Mouse (Mus musculus) lung, embryonic 16.5 days (tissue): ENCODE measurements around the gene Lrfn4. TPM values are rescaled to one million over a fixed set of nuclear protein-coding genes. Genes with fewer than 3 reads are reported as not detected.

Experiments used
- ATAC-seq: fragments of 200-750 bp; cut with Nextera tagmentation; 2 replicates; pipeline ENCODE4 v1.8.0; 2017; ENCODE audit warnings: low read depth, mild to moderate bottlenecking, moderate library complexity
- H3K27ac ChIP-seq: fragments of 300-500 bp; sonication (generic); 2 replicates; pipeline ENCODE4 v1.5.1; 2014; ENCODE audit warnings: mild to moderate bottlenecking, control low read depth, low read length
- H3K27me3 ChIP-seq: fragments of 300-500 bp; sonication (generic); 2 replicates; pipeline ENCODE4 v1.6.1; 2014; ENCODE audit warnings: low read depth, low read length, mixed read lengths; ENCODE audit not compliant: control insufficient read depth, insufficient read depth
- H3K36me3 ChIP-seq: fragments of 300-500 bp; sonication (generic); 2 replicates; pipeline ENCODE4 v1.6.1; 2014; ENCODE audit warnings: low read length; ENCODE audit not compliant: control insufficient read depth, insufficient read depth
- H3K4me1 ChIP-seq: fragments of 300-500 bp; sonication (generic); replicated peaks from 2 replicates; pipeline ENCODE4 v1.6.1; 2014; ENCODE audit warnings: low read length, mixed read lengths; ENCODE audit not compliant: control insufficient read depth, insufficient read depth
- H3K4me2 ChIP-seq: fragments of 300-500 bp; sonication (generic); 2 replicates; pipeline ENCODE4 v1.6.1; 2014; ENCODE audit warnings: low read depth, low read length, control low read depth
- H3K4me3 ChIP-seq: fragments of 300-500 bp; sonication (generic); 2 replicates; pipeline ENCODE4 v1.5.1; 2014; ENCODE audit warnings: mild to moderate bottlenecking, low read length, control low read depth
- H3K9ac ChIP-seq: fragments of 300-500 bp; sonication (generic); 2 replicates; pipeline ENCODE4 v1.6.1; 2014; ENCODE audit warnings: low read length, control low read depth
- H3K9me3 ChIP-seq: fragments of 300-500 bp; sonication (generic); 2 replicates; pipeline ENCODE4 v1.6.1; 2016; ENCODE audit warnings: low read length; ENCODE audit not compliant: control insufficient read depth
- WGBS: fragments of 180-500 bp; shearing (Covaris S2); extraction: QIAGEN DNeasy Blood & Tissue Kit; methylation state at CpG from one replicate; pipeline ENCODE4 v1.1.7; 2014; 5-methylcytosine and 5-hydroxymethylcytosine counted together
- polyA plus RNA-seq: library from polyadenylated mRNA; unstranded; fragments of >200 nt; fragmentation: Nextera tagmentation; extraction: Ambion mirVana; gene quantifications from 2 replicates; pipeline ENCODE4 v1.2.1, GENCODE M21; 2015

Lrfn4 gene
- polyA plus RNA-seq, 1 experiment from 2014 or later = 4.1 TPM

DNA sequence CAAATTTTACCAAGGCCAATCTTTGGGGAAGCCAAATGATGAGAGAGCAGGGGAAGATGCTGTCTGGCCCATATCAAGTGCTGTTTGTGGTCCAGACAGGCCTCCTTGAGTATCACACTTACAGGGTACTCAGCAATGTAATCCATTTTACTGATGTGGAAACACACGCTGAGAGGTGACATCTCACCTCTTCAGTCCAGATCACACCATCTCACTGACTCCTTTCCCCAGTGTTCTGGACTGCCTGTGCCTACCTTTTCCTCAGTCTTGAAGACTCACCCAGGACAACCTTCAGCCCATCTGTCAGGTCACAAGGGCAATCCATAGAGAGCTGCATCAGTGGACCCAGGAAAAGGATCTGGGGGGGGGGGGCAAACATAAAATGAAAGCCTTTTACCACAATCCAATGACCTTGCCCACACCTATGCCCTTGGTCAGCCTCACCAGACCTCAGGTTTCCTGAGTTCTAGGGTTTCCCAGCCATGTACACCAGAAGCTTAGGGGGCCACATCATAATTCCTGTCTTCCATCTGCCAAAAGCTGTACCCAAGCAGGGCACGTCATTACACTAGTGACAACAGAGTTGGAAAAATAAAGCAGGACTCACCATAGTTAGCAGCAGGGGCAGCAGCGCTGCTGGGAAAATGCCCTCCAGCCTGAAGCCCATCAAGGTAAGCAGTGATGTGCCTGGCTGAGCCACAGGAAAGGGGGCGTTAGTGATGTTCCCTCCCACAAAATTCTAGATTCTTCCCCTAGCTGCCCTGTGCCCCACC lies 9.1 kb upstream of the Lrfn4 start:
- H3K9me3 ChIP-seq = no peaks in the 10 kb centered on the region
- ATAC-seq = no peak
- no peaks in the 10 kb centered on the region for H3K27me3 ChIP-seq
- WGBS = 14% methylated on average over 4 of the region's 4 CpGs
- peak overlapping the region; percentile 87 for H3K4me2 ChIP-seq
- H3K36me3 ChIP-seq = peaks cover 6% of the 10 kb centered on the region; the same call in 1 of the 2 replicates
- peak overlapping the region; percentile 85 for H3K27ac ChIP-seq
- H3K4me1 ChIP-seq = peaks cover 18% of the 10 kb centered on the region
- H3K9ac ChIP-seq = peak overlapping the region; percentile 98
- peak overlapping the region; percentile 95 for H3K4me3 ChIP-seq

DNA sequence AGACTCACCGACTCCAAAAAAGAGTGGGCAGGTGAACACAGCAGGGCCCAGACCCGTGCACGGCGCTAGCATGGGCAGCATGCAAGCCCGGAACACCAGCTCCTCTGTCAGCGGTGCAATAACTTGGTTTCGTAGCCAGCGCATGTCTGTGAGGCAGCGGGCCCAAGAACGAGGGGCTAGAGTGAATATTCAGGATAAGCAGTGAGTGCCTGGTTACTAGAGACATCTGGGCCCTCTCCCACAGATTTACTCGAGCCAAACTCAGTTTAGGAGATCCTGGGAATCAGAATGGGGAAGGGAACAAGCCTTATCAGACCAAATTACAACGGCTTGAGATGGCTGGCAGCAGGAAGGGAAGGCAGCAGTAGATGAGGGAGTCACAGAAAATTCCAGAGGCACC lies 8.5 kb upstream of the Lrfn4 start:
- Histone ChIP-seq H3K36me3 (peaks cover 6% of the 10 kb centered on the region; the same call in 1 of the 2 replicates), H3K27ac (no peak overlapping the region), H3K9ac (no peak overlapping the region; the same call in 1 of the 2 replicates), H3K4me2 (no peak overlapping the region), H3K4me1 (peaks cover 18% of the 10 kb centered on the region), H3K4me3 (no peak overlapping the region), H3K27me3 (no peaks in the 10 kb centered on the region), H3K9me3 (no peaks in the 10 kb centered on the region)
- WGBS = 91% methylated on average over 12 of the region's 12 CpGs
- ATAC-seq = no peak

DNA sequence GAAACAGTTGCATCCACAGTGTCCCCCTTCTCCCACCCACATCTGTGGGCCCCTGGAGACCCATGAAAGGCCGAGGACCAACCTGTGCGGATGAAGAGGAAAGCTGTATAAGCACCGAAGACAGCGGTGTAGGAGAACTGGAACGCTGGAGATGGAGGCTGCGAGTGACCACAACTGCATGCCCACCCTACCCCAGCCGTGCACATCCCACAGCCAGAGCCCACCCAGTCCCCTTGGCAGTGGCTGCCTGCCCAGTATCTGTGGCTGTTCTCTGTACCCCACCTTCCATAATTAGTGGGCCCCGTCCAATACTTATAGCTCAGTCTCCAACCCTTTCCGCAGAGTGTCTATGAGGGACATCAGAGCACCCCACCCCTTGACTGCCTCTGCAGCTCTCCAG lies 8.0 kb upstream of the Lrfn4 start:
- ATAC-seq = no peak
- 93% methylated on average over 9 of the region's 9 CpGs for WGBS
- Histone ChIP-seq H3K4me2 (no peak overlapping the region), H3K27ac (no peak overlapping the region), H3K27me3 (no peaks in the 10 kb centered on the region), H3K9ac (no peak overlapping the region), H3K9me3 (no peaks in the 10 kb centered on the region), H3K4me1 (peaks cover 18% of the 10 kb centered on the region), H3K4me3 (no peak overlapping the region), H3K36me3 (peaks cover 6% of the 10 kb centered on the region; the same call in 1 of the 2 replicates)

DNA sequence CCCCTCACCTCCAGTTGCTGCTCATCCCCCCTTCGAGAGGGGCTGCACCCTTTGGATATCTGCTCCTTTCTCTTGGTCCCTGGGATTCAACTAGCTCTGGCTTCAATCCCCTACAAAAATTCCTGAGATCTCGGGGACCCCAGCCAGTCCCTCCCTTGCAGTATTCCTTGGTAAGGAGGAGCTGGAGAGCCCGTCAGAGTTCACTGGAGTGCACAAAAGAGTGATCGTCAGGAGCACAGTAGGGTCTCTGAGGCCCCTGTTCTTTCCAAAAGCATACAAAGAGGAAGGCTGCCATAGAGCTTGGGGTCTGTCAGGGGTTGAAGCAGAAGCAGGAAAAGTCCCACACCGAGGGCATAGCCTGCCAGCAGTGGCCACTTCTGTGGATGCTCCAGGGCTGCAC lies 7.3 kb upstream of the Lrfn4 start:
- WGBS = 84% methylated on average over 5 of the region's 5 CpGs
- Histone ChIP-seq H3K27me3 (no peaks in the 10 kb centered on the region), H3K4me3 (no peak overlapping the region), H3K27ac (no peak overlapping the region), H3K9ac (no peak overlapping the region), H3K36me3 (peaks cover 6% of the 10 kb centered on the region; the same call in 1 of the 2 replicates), H3K9me3 (no peaks in the 10 kb centered on the region), H3K4me2 (no peak overlapping the region), H3K4me1 (peaks cover 18% of the 10 kb centered on the region)
- ATAC-seq = no peak

DNA sequence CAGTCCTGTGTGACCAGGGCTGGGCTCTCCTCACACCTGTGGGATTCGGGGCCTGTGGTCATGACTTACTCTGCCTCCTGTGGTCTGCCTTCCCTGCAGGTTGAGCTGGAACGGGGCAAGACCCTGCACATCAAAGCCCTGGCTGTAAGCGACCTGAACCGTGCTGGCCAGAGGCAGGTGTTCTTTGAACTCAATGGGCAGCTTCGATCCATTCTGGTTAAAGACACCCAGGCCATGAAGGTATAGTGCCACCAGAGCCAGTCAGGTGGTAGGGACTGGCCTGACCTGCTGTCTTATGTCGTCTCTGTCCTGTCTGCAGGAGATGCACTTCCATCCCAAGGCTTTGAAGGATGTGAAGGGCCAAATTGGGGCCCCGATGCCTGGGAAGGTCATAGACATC lies 5.3 kb upstream of the Lrfn4 start:
- Histone ChIP-seq H3K9me3 (no peaks in the 10 kb centered on the region), H3K4me1 (peaks cover 15% of the 10 kb centered on the region), H3K27me3 (no peaks in the 10 kb centered on the region), H3K27ac (no peak overlapping the region), H3K9ac (no peak overlapping the region), H3K4me2 (no peak overlapping the region), H3K36me3 (peaks cover 6% of the 10 kb centered on the region; the same call in 1 of the 2 replicates), H3K4me3 (no peak overlapping the region)
- WGBS = 83% methylated on average over 7 of the region's 7 CpGs
- no peak for ATAC-seq

DNA sequence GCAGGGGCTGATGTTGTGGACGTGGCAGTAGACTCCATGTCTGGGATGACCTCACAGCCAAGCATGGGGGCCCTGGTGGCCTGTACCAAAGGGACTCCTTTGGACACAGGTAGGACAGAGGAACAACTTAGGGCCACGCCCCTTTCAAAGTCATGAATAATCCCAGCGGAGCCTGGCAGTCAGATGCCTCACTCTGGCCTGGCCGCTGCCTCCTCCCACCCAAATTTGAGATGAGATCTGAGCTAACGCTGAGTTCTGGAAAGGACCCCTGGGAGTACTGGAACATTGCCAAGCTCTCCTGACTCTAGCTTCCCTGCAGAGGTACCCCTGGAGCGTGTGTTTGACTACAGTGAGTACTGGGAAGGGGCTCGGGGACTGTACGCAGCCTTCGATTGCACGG lies 4.0 kb upstream of the Lrfn4 start:
- no peak overlapping the region for H3K9ac ChIP-seq
- 76% methylated on average over 10 of the region's 10 CpGs for WGBS
- ATAC-seq = no peak
- H3K4me2 ChIP-seq = no peak overlapping the region
- no peaks in the 10 kb centered on the region for H3K27me3 ChIP-seq
- peaks cover 13% of the 10 kb centered on the region for H3K4me1 ChIP-seq
- no peak overlapping the region for H3K4me3 ChIP-seq
- H3K9me3 ChIP-seq = no peaks in the 10 kb centered on the region
- H3K27ac ChIP-seq = no peak overlapping the region
- peaks cover 6% of the 10 kb centered on the region; the same call in 1 of the 2 replicates for H3K36me3 ChIP-seq

DNA sequence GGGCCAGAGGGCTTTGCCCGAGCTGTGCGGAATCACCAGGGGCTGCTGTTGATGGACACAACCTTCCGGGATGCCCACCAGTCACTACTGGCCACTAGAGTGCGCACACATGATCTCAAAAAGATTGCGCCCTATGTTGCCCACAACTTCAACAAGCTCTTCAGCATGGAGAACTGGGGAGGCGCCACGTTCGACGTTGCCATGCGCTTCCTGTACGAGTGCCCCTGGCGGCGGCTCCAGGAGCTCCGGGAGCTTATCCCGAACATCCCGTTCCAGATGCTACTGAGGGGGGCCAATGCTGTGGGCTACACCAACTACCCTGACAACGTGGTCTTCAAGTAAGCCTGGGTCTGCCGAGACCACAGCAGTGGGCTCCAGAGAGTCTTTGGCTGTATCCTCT lies 2.7 kb upstream of the Lrfn4 start:
- H3K4me3 ChIP-seq = no peak overlapping the region
- 25% methylated on average over 18 of the region's 18 CpGs for WGBS
- no peaks in the 10 kb centered on the region for H3K27me3 ChIP-seq
- no peak for ATAC-seq
- no peak overlapping the region for H3K27ac ChIP-seq
- no peaks in the 10 kb centered on the region for H3K9me3 ChIP-seq
- H3K36me3 ChIP-seq = peaks cover 12% of the 10 kb centered on the region
- peaks cover 20% of the 10 kb centered on the region for H3K4me1 ChIP-seq
- peak overlapping the region; percentile 23; the same call in 1 of the 2 replicates for H3K9ac ChIP-seq
- no peak overlapping the region for H3K4me2 ChIP-seq

DNA sequence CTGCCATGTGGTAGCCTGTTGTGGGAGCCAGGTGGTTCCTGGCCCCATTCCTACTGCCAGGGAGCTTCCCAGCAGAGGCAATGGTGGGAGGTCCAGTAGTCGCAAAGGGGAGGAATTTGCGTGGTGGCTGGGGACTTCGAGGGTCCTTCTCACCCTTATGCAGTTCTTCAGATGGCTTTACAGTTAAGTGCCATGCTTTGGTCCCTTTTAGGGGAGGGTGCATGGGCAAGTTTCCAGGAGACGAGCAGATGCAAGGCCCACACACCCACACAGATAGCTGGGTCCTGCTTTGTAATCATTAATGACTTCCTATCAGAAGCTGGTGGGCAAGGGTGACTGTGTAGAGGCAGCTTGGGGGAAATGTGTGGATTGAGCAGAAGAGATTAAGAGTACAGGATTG lies 1.1 kb upstream of the Lrfn4 start:
- no peak overlapping the region for H3K27ac ChIP-seq
- peaks cover 20% of the 10 kb centered on the region for H3K4me1 ChIP-seq
- H3K4me3 ChIP-seq = no peak overlapping the region
- WGBS = 24% methylated on average over 4 of the region's 4 CpGs
- peaks cover 18% of the 10 kb centered on the region for H3K36me3 ChIP-seq
- no peak overlapping the region for H3K9ac ChIP-seq
- no peaks in the 10 kb centered on the region for H3K9me3 ChIP-seq
- ATAC-seq = no peak
- H3K27me3 ChIP-seq = no peaks in the 10 kb centered on the region
- peak overlapping the region; percentile 86; the same call in 1 of the 2 replicates for H3K4me2 ChIP-seq

DNA sequence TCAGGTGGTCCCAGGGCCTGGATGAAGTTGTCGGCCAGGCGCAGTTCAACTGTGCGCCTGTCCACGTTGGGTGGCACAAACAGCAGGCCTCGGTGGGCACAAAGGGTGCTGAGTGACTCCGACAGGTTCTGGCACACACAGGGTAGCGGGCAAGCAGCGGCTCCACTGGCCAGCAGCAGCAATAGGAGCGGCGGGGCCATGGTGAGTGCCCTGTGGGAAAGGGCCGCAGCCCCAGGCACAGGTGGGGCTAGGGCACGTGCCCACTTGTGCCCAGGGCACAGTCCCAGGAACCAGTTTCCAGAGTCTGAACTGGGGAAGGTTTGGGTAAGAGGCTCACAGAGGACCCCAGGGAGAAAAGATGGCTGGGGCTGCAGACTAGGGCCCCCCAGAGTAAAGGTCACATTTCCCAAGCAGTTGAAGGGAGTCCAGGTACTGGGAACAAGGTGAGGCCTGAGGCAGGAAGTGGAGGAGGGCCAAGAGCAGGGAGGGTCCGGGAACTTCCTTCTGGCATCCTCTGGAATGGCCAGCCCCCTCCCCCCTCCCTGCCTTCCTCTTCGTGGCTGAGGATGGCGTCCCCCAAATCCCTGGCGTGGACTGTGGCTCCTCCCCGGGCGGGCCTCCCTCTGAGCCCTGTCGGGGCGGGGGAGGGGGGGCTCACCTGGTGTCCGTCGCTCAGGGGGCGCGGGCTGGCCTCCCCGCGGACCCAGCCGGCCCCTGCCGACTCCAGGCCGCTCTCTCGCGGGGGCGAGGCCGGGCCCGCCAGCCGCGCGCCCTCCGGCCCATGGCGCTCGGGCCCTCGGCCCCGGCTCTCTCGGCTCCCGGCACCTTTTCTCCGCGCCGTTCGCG lies 939 bp downstream of the Lrfn4 start:
- H3K9ac ChIP-seq = peak overlapping the region; percentile 95
- peaks cover 20% of the 10 kb centered on the region for H3K4me1 ChIP-seq
- no peaks in the 10 kb centered on the region for H3K27me3 ChIP-seq
- H3K9me3 ChIP-seq = no peaks in the 10 kb centered on the region
- peak; percentile 16; the same call in 1 of the 2 replicates for ATAC-seq
- 19% methylated on average over 37 of the region's 49 CpGs for WGBS
- H3K4me2 ChIP-seq = peak overlapping the region; percentile 86
- peak overlapping the region; percentile 90 for H3K4me3 ChIP-seq
- peaks cover 22% of the 10 kb centered on the region for H3K36me3 ChIP-seq
- peak overlapping the region; percentile 93 for H3K27ac ChIP-seq
